Comparison of ENCODE assay signal across 25 mouse cellular contexts in the genomic region with DNA sequence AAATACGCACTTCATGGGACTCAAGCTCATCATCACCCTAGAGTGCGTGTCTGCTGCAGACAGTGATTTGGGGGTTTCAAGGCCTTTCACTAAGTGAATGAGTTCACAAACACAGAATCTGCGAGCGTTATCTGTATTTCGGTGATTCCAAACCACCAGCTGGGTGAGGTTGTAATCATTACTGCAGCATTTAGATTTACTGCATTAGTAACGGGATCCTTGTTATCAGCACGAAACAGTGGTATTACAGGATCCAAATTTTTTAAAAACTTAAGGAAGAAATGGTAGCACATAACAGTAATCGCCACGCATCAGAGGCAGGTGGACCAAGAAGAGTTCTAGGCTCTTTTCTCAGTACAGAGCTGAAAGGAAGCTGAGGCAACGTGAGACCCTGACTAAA.
"Had no signal": no experiment of that assay in that cellular context is flagged by ENCODE, and none has a peak within 500 bp of the region (broad histone marks: within the 10 kb centered on the region; RNA-seq: fewer than 3 reads in every experiment).

No protein-coding gene starts in this region.

- H3K4me1 ChIP-seq: hindbrain, embryonic 10.5 days; hindbrain, embryonic 12.5 days; intestine, embryonic 15.5 days; kidney, embryonic 15.5 days; limb, embryonic 15.5 days had no signal

- H3K27me3 ChIP-seq: hindbrain, embryonic 12.5 days; intestine, embryonic 15.5 days; kidney, embryonic 15.5 days; limb, embryonic 13.5 days; limb, embryonic 15.5 days; liver, embryonic 13.5 days had no signal

- DNase-seq: gastrocnemius, postnatal 14 days; gastrocnemius, postnatal 36 days; heart, adult 11 months; heart, adult 2 months; heart, postnatal 10 days; heart, postnatal 4 days; kidney, adult 2 months; kidney, adult 9 months; kidney, postnatal 14 days; kidney, postnatal 36 days; layer of hippocampus, adult 9-11 months; layer of hippocampus, postnatal 36 days; liver, embryonic 13.5 days had no signal

- H3K27ac ChIP-seq: heart, adult 2 months; hindbrain, embryonic 10.5 days; hindbrain, embryonic 12.5 days; hindbrain, embryonic 14.5 days; intestine, embryonic 15.5 days; kidney, embryonic 15.5 days; kidney, postnatal 0 days; limb, embryonic 13.5 days; limb, embryonic 15.5 days; liver, embryonic 13.5 days had no signal

- H3K4me2 ChIP-seq: heart, embryonic 11.5 days; hindbrain, embryonic 12.5 days; hindbrain, embryonic 14.5 days; intestine, embryonic 15.5 days; kidney, embryonic 15.5 days; limb, embryonic 13.5 days; limb, embryonic 15.5 days; liver, embryonic 13.5 days had no signal

- H3K4me3 ChIP-seq: heart, adult 2 months; hindbrain, embryonic 10.5 days; hindbrain, embryonic 12.5 days; intestine, embryonic 15.5 days; kidney, embryonic 15.5 days; limb, embryonic 13.5 days; limb, embryonic 15.5 days; liver, embryonic 13.5 days had no signal

- H3K9me3 ChIP-seq: hindbrain, embryonic 10.5 days; hindbrain, embryonic 12.5 days; intestine, embryonic 15.5 days; kidney, embryonic 15.5 days; limb, embryonic 13.5 days; limb, embryonic 15.5 days; liver, embryonic 13.5 days had no signal

- H3K9ac ChIP-seq: hindbrain, embryonic 12.5 days; hindbrain, embryonic 14.5 days; intestine, embryonic 15.5 days; kidney, embryonic 15.5 days; limb, embryonic 13.5 days; limb, embryonic 15.5 days; liver, embryonic 13.5 days had no signal

- ATAC-seq: hindbrain, embryonic 16.5 days; inflammation-experienced regulatory T-cells, adult 6 months; intestine, embryonic 15.5 days; intestine, postnatal 0 days had no signal
